Mouse (Mus musculus) bone marrow, adult 2 months (tissue): Measurements from ENCODE around the gene Rpl26. TPM values are rescaled to one million over a fixed set of nuclear protein-coding genes. Genes with fewer than 3 reads are reported as not detected.

Source experiments
- H3K27ac ChIP-seq: fragments of 200-500 bp; 2 replicates; pipeline ENCODE4 v1.5.1; 2012; ENCODE audit warnings: low read depth, mild to moderate bottlenecking, control low read depth, inconsistent platforms, low read length; ENCODE audit not compliant: control insufficient read depth, poor library complexity, insufficient read depth
- H3K4me1 ChIP-seq: fragments of 200-500 bp; 2 replicates; pipeline ENCODE4 v1.6.1; 2011; ENCODE audit warnings: low read length; ENCODE audit not compliant: control insufficient read depth, insufficient read depth
- H3K4me3 ChIP-seq: fragments of 200-500 bp; replicated peaks from 2 replicates; pipeline ENCODE3; 2011; ENCODE audit warnings: mild to moderate bottlenecking, low read depth, low read length, control low read depth; ENCODE audit not compliant: control insufficient read depth
- CTCF ChIP-seq: fragments of 200-500 bp; IDR thresholded peaks from 2 replicates; pipeline ENCODE4 v1.5.1; 2011; ENCODE audit warnings: low read length, control low read depth; ENCODE audit not compliant: control insufficient read depth, insufficient read depth
- POLR2A ChIP-seq: fragments of 200-500 bp; IDR thresholded peaks from 2 replicates; pipeline ENCODE4 v1.6.1; 2011; ENCODE audit warnings: low read depth, mild to moderate bottlenecking, control low read depth, low read length, borderline replicate concordance; ENCODE audit not compliant: control insufficient read depth
- WGBS: fragments of 180-500 bp; shearing (Covaris S2); methylation state at CpG from one replicate; pipeline ENCODE4 v1.1.7; 2018; 5-methylcytosine and 5-hydroxymethylcytosine counted together
- polyA plus RNA-seq: library from polyadenylated mRNA; stranded (reverse); fragments of >200 nt; gene quantifications from 2 replicates; pipeline ENCODE4 v1.2.4, GENCODE M21; 2011; ENCODE audit warnings: low replicate concordance; ENCODE audit not compliant: missing spikeins, insufficient read depth, insufficient read length

The Rpl26 gene
- polyA plus RNA-seq: 2,007 and 3,389 TPM in 2 replicates

DNA sequence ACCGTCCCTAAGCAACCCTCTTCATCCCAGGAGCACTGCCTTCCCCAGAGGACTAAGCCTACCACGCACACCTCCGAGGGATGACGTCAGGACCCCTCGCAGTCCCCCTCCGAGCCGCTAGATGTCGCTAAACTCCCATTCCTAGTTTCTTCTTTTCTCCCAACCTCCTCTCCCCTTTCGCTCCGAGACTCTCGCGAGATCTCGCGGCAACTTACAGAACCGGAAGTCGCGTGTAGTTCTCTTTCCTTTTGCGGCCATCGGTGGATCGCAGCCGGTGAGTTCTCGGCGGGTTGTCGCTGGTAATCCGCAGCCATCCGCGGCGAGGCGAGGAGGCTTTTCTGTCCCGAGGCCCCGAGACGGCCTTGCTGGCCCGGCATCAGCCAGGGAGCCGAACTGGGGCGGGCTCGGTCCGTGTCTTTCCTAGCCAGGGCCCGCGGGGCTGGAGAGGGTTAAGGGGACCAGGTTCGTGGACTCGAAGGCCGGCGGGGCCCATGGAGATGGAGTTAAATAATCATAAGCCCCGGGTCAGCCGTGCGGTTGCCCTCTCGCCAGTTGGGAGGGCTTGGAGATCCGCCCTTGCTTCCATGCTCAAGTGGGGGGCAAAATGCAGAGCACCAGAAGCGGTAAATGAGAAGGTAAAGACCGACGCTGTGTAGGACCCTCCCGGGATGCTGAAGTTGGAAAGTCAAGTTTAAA is at the start of gene Rpl26:
Gene Rpl26, plus strand, starts transcription at position 233 of the 696 bp plus-strand sequence.
- Histone ChIP-seq H3K27ac (peak within 1 kb of the TSS; percentile 60), H3K4me3 (peak within 1 kb of the TSS; percentile 77), H3K4me1 (no peaks in the 10 kb centered on the region; the same call in none of the 2 replicates)
- under 1% methylated on average over 52 of the region's 52 CpGs for WGBS
- TF ChIP-seq POLR2A (peak; percentile 85; the same call in 1 of the 2 replicates), CTCF (peak; percentile 94)

DNA sequence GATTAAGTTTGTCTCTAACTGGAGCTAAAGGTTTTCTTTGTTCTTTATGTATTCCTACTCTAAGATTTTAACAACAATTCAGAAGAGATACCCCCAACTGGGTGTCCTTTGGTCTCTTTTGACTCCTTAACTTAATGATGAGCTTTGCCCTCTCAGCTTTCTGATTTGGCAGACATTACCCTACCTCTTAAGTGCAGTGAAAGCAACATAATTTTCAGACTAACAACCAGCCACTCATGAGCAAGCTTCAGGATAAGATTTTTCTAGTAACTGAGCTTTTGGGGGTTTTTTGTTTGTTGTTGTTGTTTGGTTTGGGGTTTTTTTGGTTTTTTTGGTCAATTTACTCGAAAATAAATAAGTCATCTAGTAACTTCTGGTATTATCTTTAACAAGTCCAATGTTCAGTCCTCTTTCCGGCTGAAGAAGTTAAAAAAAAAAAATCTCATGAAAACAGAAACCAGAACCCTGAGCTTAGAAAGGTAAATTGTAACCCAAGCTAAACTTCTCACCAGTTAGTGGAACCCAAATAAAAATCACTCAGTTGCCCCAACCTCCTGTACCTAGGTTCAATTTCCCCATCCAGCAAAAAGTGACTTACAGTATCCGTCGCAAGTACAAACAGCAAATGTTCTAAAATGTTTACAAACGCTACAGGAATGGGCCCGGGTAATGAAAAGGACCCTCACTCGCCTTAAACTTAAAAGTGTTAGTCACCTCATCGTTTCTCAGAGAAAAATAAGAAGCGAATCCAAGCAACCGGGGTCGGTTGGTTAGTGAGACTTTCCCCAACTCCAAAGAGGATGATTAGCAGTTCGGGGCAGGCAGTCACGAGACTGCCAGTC is 49.5 kb upstream of the Rpl26 start:
- Histone ChIP-seq H3K4me1 (peaks cover 4% of the 10 kb centered on the region; the same call in 1 of the 2 replicates), H3K4me3 (peak overlapping the region; percentile 89), H3K27ac (peak overlapping the region; percentile 99)
- TF ChIP-seq CTCF: no peak
- TF ChIP-seq POLR2A: no peak
- 1% methylated on average over 13 of the region's 13 CpGs for WGBS

DNA sequence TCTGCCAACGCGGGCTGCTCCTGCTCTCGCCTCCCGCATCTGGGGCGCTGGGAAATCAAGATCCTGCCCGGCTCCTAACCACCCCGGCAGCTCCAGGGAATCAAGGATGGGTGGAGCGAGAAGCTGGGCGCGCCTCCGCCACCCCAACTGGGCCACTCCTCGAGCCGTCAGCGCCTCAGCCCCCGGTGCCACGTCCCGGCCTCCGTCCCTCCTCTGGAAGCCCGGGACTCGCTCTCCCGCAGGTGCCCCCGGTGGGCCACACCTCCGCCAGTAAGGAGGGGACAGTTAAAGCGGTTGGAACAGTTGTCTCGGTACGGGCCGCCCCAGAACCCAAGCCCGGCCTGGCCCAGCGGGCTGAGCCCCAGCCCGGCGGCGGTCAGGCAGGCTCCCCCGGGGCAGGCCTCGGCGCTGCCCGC is 48.9 kb upstream of the Rpl26 start:
- Histone ChIP-seq H3K27ac (peak overlapping the region; percentile 99), H3K4me1 (peaks cover 4% of the 10 kb centered on the region; the same call in 1 of the 2 replicates), H3K4me3 (peak overlapping the region; percentile 89)
- TF ChIP-seq POLR2A (no peak), CTCF (no peak)
- WGBS: under 1% methylated on average over 35 of the region's 36 CpGs

DNA sequence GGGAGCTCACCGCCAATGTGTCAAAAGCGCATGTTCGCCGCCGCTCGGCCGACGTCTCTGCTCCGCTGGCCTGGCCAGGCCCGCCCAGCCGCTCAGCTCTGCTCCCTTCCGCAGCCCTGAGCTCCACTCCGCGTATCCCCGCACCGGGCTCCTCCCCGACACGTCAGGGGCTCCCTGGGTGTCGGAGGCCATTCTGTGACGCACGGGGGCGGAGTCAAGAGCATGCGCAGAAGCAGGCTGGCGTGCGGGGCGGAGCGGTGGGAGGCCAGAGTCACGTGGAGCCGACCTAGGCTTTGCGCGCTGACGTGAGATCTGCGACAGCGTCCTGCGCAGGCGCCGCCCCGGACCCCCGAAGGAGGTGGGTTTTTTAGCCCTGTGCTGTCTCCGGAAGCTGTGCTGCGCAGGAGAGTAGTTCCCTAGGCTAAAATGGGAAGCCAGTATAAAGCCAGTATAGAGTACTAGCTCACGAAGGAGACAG is 48.4 kb upstream of the Rpl26 start:
- WGBS: under 1% methylated on average over 42 of the region's 42 CpGs
- H3K4me3 ChIP-seq: peak overlapping the region; percentile 89
- H3K27ac ChIP-seq: peak overlapping the region; percentile 99
- peaks cover 4% of the 10 kb centered on the region; the same call in 1 of the 2 replicates for H3K4me1 ChIP-seq
- TF ChIP-seq POLR2A (peak; percentile 99), CTCF (no peak)

GRCm38 (mm10) chr11:68853611-68854401 is 47.6 kb upstream of the Rpl26 start:
- 12% methylated on average over 14 of the region's 14 CpGs for WGBS
- no peak overlapping the region for H3K4me3 ChIP-seq
- peaks cover 4% of the 10 kb centered on the region; the same call in 1 of the 2 replicates for H3K4me1 ChIP-seq
- no peak for TF ChIP-seq POLR2A
- no peak for TF ChIP-seq CTCF
- no peak overlapping the region for H3K27ac ChIP-seq

DNA sequence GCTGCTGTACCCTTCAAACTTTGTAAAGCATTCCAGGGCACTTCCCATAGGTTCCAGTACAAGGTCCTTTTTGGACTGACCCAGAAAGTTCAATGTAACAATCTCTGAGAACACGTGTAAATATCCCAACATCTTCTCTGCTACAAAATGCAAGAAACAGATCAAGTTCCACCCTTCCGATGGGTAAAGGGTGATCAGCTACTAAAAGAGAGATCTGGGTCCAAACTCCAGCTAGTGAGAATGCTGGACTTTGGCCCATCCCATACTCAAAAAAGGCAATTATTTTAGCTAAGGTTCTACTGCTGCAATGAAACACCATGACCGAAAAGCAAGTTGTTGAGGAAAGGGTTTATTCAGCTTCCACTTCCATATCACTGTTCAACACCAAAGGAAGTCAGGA is 46.8 kb upstream of the Rpl26 start:
- WGBS: 84% methylated on average over 3 of the region's 3 CpGs
- Histone ChIP-seq H3K4me1 (peaks cover 4% of the 10 kb centered on the region; the same call in 1 of the 2 replicates), H3K4me3 (no peak overlapping the region), H3K27ac (no peak overlapping the region)
- TF ChIP-seq POLR2A (no peak), CTCF (no peak)

GRCm38 (mm10) chr11:68857329-68857728 is 44.1 kb upstream of the Rpl26 start:
- H3K27ac ChIP-seq: no peak overlapping the region
- TF ChIP-seq CTCF: no peak
- no peak for TF ChIP-seq POLR2A
- WGBS: 90% methylated on average over 3 of the region's 3 CpGs
- H3K4me3 ChIP-seq: no peak overlapping the region
- peaks cover 4% of the 10 kb centered on the region for H3K4me1 ChIP-seq
